Mouse (Mus musculus): Measurements from ENCODE around the gene Nufip1. TPM values are rescaled to one million over a fixed set of nuclear protein-coding genes. Genes with fewer than 3 reads are reported as not detected.

Gene Nufip1
- polyA plus RNA-seq, 1 experiment from 2014 or later = 15.6 TPM

DNA sequence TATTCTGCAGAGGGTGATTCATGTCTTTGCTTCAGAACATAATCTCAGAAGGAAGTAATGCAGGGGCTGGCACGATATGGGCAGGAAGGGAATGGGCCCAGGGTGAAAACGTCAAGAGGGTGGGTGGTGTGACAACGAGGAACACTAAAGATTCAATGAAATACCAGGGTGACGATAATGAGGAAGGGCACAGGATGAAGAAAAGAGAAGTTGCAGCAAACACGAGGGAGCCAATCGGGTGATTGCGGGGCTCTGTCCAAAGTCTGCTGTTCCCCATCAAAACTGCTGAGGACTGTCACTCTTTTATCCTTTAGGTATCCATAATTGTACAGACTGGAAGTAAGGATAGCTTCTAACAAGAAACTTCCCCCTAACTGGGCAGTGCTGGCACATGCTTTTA, 13.4 kb upstream of the Nufip1 start:
- no peak for ATAC-seq (ENCODE audit: low FRiP score)
- peaks cover 83% of the 10 kb centered on the region for H3K36me3 ChIP-seq
- no peak overlapping the region for H3K4me3 ChIP-seq
- H3K4me1 ChIP-seq (replicated peaks) = no peaks in the 10 kb centered on the region
- no peaks in the 10 kb centered on the region for H3K9me3 ChIP-seq
- H3K27ac ChIP-seq = no peak overlapping the region
- no peaks in the 10 kb centered on the region for H3K27me3 ChIP-seq
- 91% methylated on average over 7 of the region's 7 CpGs for WGBS
- no peak overlapping the region for H3K4me2 ChIP-seq
- no peak overlapping the region for H3K9ac ChIP-seq

- WGBS = 95% methylated on average over 5 of the region's 5 CpGs
- no peak overlapping the region for H3K4me2 ChIP-seq
- no peaks in the 10 kb centered on the region for H3K4me1 ChIP-seq (replicated peaks)
- no peak for ATAC-seq (ENCODE audit: low FRiP score)
- H3K27ac ChIP-seq = no peak overlapping the region
- no peaks in the 10 kb centered on the region for H3K9me3 ChIP-seq
- H3K4me3 ChIP-seq = no peak overlapping the region
- H3K36me3 ChIP-seq = peaks cover 81% of the 10 kb centered on the region
- H3K9ac ChIP-seq = no peak overlapping the region
- no peaks in the 10 kb centered on the region for H3K27me3 ChIP-seq
Observed at GRCm38 (mm10) chr14:76097815-76098214, 12.9 kb upstream of the Nufip1 start.

DNA sequence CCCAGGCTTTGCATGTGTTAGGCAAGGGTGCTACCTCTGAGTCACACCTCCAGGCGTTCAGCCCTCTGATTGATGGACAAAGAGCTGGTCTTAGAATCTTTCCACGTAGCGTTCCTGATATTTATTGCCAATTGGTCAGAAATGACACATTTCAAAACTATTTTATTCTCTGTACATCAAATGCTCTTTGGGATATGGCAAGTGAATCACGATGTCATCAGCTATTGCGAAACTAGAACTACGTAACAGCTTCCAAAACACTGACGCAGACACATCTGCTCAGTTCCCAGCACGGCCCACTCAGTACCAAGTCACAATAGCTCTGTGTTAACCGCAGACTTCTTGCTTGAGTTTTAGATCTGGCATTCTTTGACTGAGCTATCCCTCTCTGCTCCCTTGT, 11.1 kb upstream of the Nufip1 start:
- H3K27me3 ChIP-seq = no peaks in the 10 kb centered on the region
- no peaks in the 10 kb centered on the region for H3K9me3 ChIP-seq
- no peak overlapping the region for H3K4me2 ChIP-seq
- no peaks in the 10 kb centered on the region for H3K4me1 ChIP-seq (replicated peaks)
- H3K4me3 ChIP-seq = no peak overlapping the region
- H3K9ac ChIP-seq = no peak overlapping the region
- 97% methylated on average over 9 of the region's 9 CpGs for WGBS
- no peak for ATAC-seq (ENCODE audit: low FRiP score)
- H3K36me3 ChIP-seq = peaks cover 82% of the 10 kb centered on the region
- no peak overlapping the region for H3K27ac ChIP-seq

- Histone ChIP-seq H3K9me3 (no peaks in the 10 kb centered on the region), H3K4me3 (no peak overlapping the region), H3K27ac (no peak overlapping the region), H3K36me3 (peaks cover 56% of the 10 kb centered on the region), H3K4me2 (no peak overlapping the region), H3K9ac (no peak overlapping the region), H3K4me1 (replicated peaks) (peaks cover 17% of the 10 kb centered on the region), H3K27me3 (no peaks in the 10 kb centered on the region)
- WGBS = 94% methylated on average over 5 of the region's 5 CpGs
- no peak for ATAC-seq (ENCODE audit: low FRiP score)
Observed at GRCm38 (mm10) chr14:76115744-76116143, 5.1 kb downstream of the Nufip1 start.

- H3K9ac ChIP-seq = no peak overlapping the region
Observed at GRCm38 (mm10) chr14:76118963-76119362, 8.3 kb downstream of the Nufip1 start.

DNA sequence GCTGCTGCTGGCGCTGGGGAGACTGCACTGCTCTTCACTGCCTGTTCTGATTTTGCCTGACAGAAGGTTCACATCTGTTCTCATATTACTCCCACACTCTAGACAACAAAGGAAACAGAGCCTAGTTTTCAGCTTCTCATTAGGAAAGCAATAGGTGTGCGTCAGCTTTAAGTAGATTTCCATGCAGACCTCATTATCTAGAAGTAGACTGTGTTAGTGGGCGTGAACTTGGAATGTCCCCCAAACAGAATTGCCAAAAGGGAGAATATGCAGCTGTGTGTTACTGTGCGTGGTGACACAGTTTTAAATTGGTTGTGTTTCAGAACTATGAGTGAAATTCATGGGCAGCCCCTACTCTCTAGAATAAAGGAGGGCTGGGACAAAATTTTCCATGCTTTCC, 9.8 kb downstream of the Nufip1 start:
- Histone ChIP-seq H3K9me3 (no peaks in the 10 kb centered on the region), H3K4me1 (replicated peaks) (no peaks in the 10 kb centered on the region), H3K27me3 (no peaks in the 10 kb centered on the region), H3K27ac (no peak overlapping the region), H3K36me3 (peaks cover 75% of the 10 kb centered on the region), H3K9ac (no peak overlapping the region), H3K4me2 (no peak overlapping the region), H3K4me3 (no peak overlapping the region)
- 89% methylated on average over 4 of the region's 4 CpGs for WGBS
- ATAC-seq (ENCODE audit: low FRiP score) = no peak

More at GRCm38 (mm10) chr14:76118963-76119362, 8.3 kb downstream of the Nufip1 start:
- H3K4me1 ChIP-seq (replicated peaks) = no peaks in the 10 kb centered on the region
- ATAC-seq (ENCODE audit: low FRiP score) = no peak
- 77% methylated on average over 4 of the region's 4 CpGs for WGBS
- H3K4me2 ChIP-seq = no peak overlapping the region
- no peak overlapping the region for H3K27ac ChIP-seq
- no peak overlapping the region for H3K4me3 ChIP-seq
- H3K27me3 ChIP-seq = no peaks in the 10 kb centered on the region
- H3K9me3 ChIP-seq = no peaks in the 10 kb centered on the region
- H3K36me3 ChIP-seq = peaks cover 73% of the 10 kb centered on the region

- Histone ChIP-seq H3K9me3 (no peaks in the 10 kb centered on the region), H3K36me3 (peaks cover 76% of the 10 kb centered on the region), H3K27ac (no peak overlapping the region), H3K4me3 (no peak overlapping the region), H3K4me1 (replicated peaks) (no peaks in the 10 kb centered on the region), H3K27me3 (no peaks in the 10 kb centered on the region), H3K4me2 (no peak overlapping the region), H3K9ac (no peak overlapping the region)
- 0 out of 2 replicates have a peak, but pooled peaks have one; percentile 28 for ATAC-seq (ENCODE audit: low FRiP score)
- 63% methylated on average over 6 of the region's 6 CpGs for WGBS
Observed at GRCm38 (mm10) chr14:76121901-76122662, 11.4 kb downstream of the Nufip1 start.

- H3K27ac ChIP-seq = no peak overlapping the region
- H3K9ac ChIP-seq = no peak overlapping the region
- no peaks in the 10 kb centered on the region for H3K9me3 ChIP-seq
- no peaks in the 10 kb centered on the region for H3K4me1 ChIP-seq (replicated peaks)
- H3K36me3 ChIP-seq = peaks cover 76% of the 10 kb centered on the region
- WGBS = 98% methylated on average over 8 of the region's 8 CpGs
- H3K4me3 ChIP-seq = no peak overlapping the region
- no peak for ATAC-seq (ENCODE audit: low FRiP score)
- H3K27me3 ChIP-seq = no peaks in the 10 kb centered on the region
- H3K4me2 ChIP-seq = no peak overlapping the region
Observed at GRCm38 (mm10) chr14:76122663-76123058, 12.0 kb downstream of the Nufip1 start.

GRCm38 (mm10) chr14:76127311-76127710, 16.6 kb downstream of the Nufip1 start:
- Histone ChIP-seq H3K27me3 (no peaks in the 10 kb centered on the region), H3K9me3 (no peaks in the 10 kb centered on the region), H3K4me1 (replicated peaks) (no peaks in the 10 kb centered on the region), H3K27ac (no peak overlapping the region), H3K9ac (no peak overlapping the region), H3K4me2 (no peak overlapping the region), H3K4me3 (no peak overlapping the region), H3K36me3 (peaks cover 87% of the 10 kb centered on the region)
- WGBS = 91% methylated on average over 3 of the region's 3 CpGs
- ATAC-seq (ENCODE audit: low FRiP score) = no peak

GRCm38 (mm10) chr14:76128174-76128573, 17.5 kb downstream of the Nufip1 start:
- H3K9ac ChIP-seq = no peak overlapping the region
- H3K4me2 ChIP-seq = no peak overlapping the region
- no peak overlapping the region for H3K4me3 ChIP-seq
- no peaks in the 10 kb centered on the region for H3K4me1 ChIP-seq (replicated peaks)
- no peak for ATAC-seq (ENCODE audit: low FRiP score)
- no peak overlapping the region for H3K27ac ChIP-seq
- no peaks in the 10 kb centered on the region for H3K27me3 ChIP-seq
- 93% methylated on average over 4 of the region's 4 CpGs for WGBS
- H3K36me3 ChIP-seq = peaks cover 89% of the 10 kb centered on the region
- no peaks in the 10 kb centered on the region for H3K9me3 ChIP-seq

DNA sequence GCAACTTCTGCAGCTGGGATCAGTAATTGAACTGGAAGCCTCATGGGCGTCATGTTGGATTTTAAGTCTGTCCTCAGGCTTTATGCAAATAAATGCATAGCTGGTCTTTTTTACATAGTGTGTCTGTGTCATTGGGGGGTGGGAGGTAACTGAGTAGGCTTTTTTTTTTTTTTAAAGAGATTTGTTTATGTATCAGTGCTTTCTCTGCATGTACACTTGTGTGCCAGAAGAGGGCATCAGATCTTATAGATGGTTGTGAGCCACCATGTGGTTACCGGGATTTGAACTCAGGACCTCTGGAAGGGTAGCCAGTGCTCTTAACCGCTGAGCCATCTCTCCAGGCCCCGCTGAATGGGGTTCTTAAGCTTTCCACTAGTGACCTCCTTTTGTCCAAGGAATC, 24.3 kb downstream of the Nufip1 start:
- Histone ChIP-seq H3K4me1 (replicated peaks) (no peaks in the 10 kb centered on the region), H3K9me3 (no peaks in the 10 kb centered on the region), H3K36me3 (peaks cover 64% of the 10 kb centered on the region), H3K4me2 (no peak overlapping the region), H3K27ac (no peak overlapping the region), H3K9ac (no peak overlapping the region), H3K27me3 (no peaks in the 10 kb centered on the region), H3K4me3 (no peak overlapping the region)
- ATAC-seq (ENCODE audit: low FRiP score) = no peak
- WGBS = 95% methylated on average over 4 of the region's 4 CpGs

GRCm38 (mm10) chr14:76145248-76145647, 34.6 kb downstream of the Nufip1 start:
- H3K4me1 ChIP-seq (replicated peaks) = no peaks in the 10 kb centered on the region; the same call in 1 of the 2 replicates
- H3K9me3 ChIP-seq = no peaks in the 10 kb centered on the region
- ATAC-seq (ENCODE audit: low FRiP score) = no peak
- no peak overlapping the region for H3K9ac ChIP-seq
- H3K4me2 ChIP-seq = no peak overlapping the region
- H3K36me3 ChIP-seq = no peaks in the 10 kb centered on the region
- 89% methylated on average over 1 of the region's 1 CpGs for WGBS
- no peaks in the 10 kb centered on the region for H3K27me3 ChIP-seq
- no peak overlapping the region for H3K4me3 ChIP-seq
- H3K27ac ChIP-seq = no peak overlapping the region

GRCm38 (mm10) chr14:76145868-76146267, 35.2 kb downstream of the Nufip1 start:
- no peak overlapping the region for H3K4me2 ChIP-seq
- 69% methylated on average over 7 of the region's 7 CpGs for WGBS
- H3K36me3 ChIP-seq = no peaks in the 10 kb centered on the region
- no peak overlapping the region for H3K4me3 ChIP-seq
- no peak overlapping the region for H3K27ac ChIP-seq
- no peaks in the 10 kb centered on the region; the same call in 1 of the 2 replicates for H3K4me1 ChIP-seq (replicated peaks)
- H3K27me3 ChIP-seq = no peaks in the 10 kb centered on the region
- no peaks in the 10 kb centered on the region for H3K9me3 ChIP-seq
- ATAC-seq (ENCODE audit: low FRiP score) = no peak
- no peak overlapping the region for H3K9ac ChIP-seq

Measured in hindbrain, embryonic 13.5 days (tissue).